Mouse (Mus musculus): ENCODE data around the gene Klf14. TPM values are rescaled to one million over a fixed set of nuclear protein-coding genes. Genes with fewer than 3 reads are reported as not detected.

Klf14 gene
- total RNA-seq, 2 experiments from 2014 or later: not detected

Other genes starting within 250 kb of the Klf14 start
- not detected in 2 replicates for gene Mest, start 235.5 kb downstream of the Klf14 start, total RNA-seq (2014; fragmentation: Nextera tagmentation)
- 0.94 TPM in 1 of 2 replicates, not detected in the other for gene Mest, start 235.5 kb downstream of the Klf14 start, total RNA-seq (2017)
- 19.8 and 30.3 TPM in 2 replicates for gene Copg2, start 62.3 kb downstream of the Klf14 start, total RNA-seq (2014; fragmentation: Nextera tagmentation)
- gene Copg2, start 62.3 kb downstream of the Klf14 start, total RNA-seq (2017): 35.9 and 38.2 TPM in 2 replicates
- gene Tsga13, start 43.5 kb downstream of the Klf14 start, total RNA-seq (2014; fragmentation: Nextera tagmentation): not detected in 2 replicates
- gene Tsga13, start 43.5 kb downstream of the Klf14 start, total RNA-seq (2017): not detected in 2 replicates

Data from megakaryocyte-erythroid progenitor cell, adult 5-6 weeks (primary cell).